Mouse (Mus musculus): ENCODE results near the gene Nap1l4.

- TF ChIP-seq CTCF (IDR thresholded peaks at IDR 0.05; ENCODE audit: extremely low read depth, insufficient read depth, insufficient read length, insufficient replicate concordance) (no peak), POLR2A (IDR thresholded peaks at IDR 0.05; ENCODE audit: low read depth, low read length) (no peak)
Observed at GRCm38 (mm10) chr7:143477800-143478199, 71.1 kb downstream of the Nap1l4 start.
